Mouse (Mus musculus): ENCODE measurements around the gene Tfcp2l1. TPM values are rescaled to one million over a fixed set of nuclear protein-coding genes. Genes with fewer than 3 reads are reported as not detected.

The Tfcp2l1 gene
- total and polyA plus RNA-seq, 3 experiments = 0.32 to 0.47 (median 0.33) TPM

DNA sequence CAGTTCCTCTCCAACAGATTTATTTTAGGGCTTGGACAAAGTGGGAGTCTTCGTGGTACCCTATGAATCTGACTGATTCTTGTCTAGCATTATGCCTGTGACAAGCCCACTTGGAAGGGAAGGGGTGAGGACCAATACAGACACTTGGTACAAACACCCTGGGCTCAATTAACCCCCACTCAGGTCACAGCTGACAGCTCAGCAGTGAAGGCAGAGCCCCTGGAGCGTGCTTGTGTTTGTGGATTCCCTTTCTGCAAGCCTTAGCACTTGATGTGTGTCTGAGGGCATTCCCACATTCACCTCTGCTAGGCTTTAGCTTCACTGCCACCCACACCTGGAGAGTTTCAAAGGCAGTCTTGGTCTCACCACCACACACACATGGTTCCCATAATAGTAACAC, 1.8 kb upstream of the Tfcp2l1 start:
- Histone ChIP-seq H3K4me1 (ENCODE audit: control insufficient read depth, insufficient read depth, low read length) (no peaks in the 10 kb centered on the region), H3K36me3 (ENCODE audit: control insufficient read depth, insufficient read depth, low read length) (no peaks in the 10 kb centered on the region), H3K27me3 (ENCODE audit: control insufficient read depth, insufficient read depth, low read length) (no peaks in the 10 kb centered on the region), H3K27ac (no peak overlapping the region), H3K9ac (ENCODE audit: low read depth, low read length) (no peak overlapping the region), H3K79me2 (replicated peaks; ENCODE audit: control insufficient read depth, insufficient read depth, low read length) (no peaks in the 10 kb centered on the region), H3K4me3 (no peak overlapping the region)
- no peak for TF ChIP-seq EP300 (IDR thresholded peaks at IDR 0.05; ENCODE audit: insufficient read depth, low read depth, low read length)
- TF ChIP-seq POLR2A (IDR thresholded peaks at IDR 0.05; ENCODE audit: insufficient read depth, low read depth, low read length) = no peak
- no peak for TF ChIP-seq CTCF (IDR thresholded peaks at IDR 0.05)
- intact Hi-C loops (cut with DNase I) = no loop called here
- DNase-seq = no peak
- 63% methylated on average over 2 of the region's 2 CpGs for WGBS

DNA sequence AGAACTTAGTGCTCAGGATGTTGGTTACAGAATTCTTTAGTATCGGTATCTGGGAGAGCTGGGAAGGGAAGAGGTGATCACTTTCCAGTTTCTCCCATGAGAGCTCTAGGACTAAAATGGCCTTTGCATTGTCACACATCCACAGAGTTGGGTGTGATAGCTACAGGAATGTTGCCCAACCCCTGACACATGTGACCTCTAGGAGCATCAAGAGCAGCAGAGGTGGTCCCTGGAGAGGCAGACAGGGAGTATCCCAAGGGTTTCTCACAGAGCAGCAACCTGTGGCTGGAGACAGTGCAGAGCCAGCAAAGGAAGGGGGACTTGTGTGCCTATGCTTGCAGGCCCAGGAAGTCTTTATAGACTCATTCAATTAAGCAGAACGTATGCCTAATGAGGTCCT, 1.3 kb upstream of the Tfcp2l1 start:
- H3K9ac ChIP-seq (ENCODE audit: low read depth, low read length) = no peak overlapping the region
- no peak overlapping the region for H3K4me3 ChIP-seq
- 86% methylated on average over 2 of the region's 2 CpGs for WGBS
- H3K4me1 ChIP-seq (ENCODE audit: control insufficient read depth, insufficient read depth, low read length) = no peaks in the 10 kb centered on the region
- no peaks in the 10 kb centered on the region for H3K36me3 ChIP-seq (ENCODE audit: control insufficient read depth, insufficient read depth, low read length)
- no peaks in the 10 kb centered on the region for H3K27me3 ChIP-seq (ENCODE audit: control insufficient read depth, insufficient read depth, low read length)
- TF ChIP-seq EP300 (IDR thresholded peaks at IDR 0.05; ENCODE audit: insufficient read depth, low read depth, low read length) = no peak
- TF ChIP-seq CTCF (IDR thresholded peaks at IDR 0.05) = no peak
- no peak for TF ChIP-seq POLR2A (IDR thresholded peaks at IDR 0.05; ENCODE audit: insufficient read depth, low read depth, low read length)
- intact Hi-C loops (cut with DNase I) = no loop called here
- no peaks in the 10 kb centered on the region for H3K79me2 ChIP-seq (replicated peaks; ENCODE audit: control insufficient read depth, insufficient read depth, low read length)
- no peak overlapping the region for H3K27ac ChIP-seq
- DNase-seq = no peak

DNA sequence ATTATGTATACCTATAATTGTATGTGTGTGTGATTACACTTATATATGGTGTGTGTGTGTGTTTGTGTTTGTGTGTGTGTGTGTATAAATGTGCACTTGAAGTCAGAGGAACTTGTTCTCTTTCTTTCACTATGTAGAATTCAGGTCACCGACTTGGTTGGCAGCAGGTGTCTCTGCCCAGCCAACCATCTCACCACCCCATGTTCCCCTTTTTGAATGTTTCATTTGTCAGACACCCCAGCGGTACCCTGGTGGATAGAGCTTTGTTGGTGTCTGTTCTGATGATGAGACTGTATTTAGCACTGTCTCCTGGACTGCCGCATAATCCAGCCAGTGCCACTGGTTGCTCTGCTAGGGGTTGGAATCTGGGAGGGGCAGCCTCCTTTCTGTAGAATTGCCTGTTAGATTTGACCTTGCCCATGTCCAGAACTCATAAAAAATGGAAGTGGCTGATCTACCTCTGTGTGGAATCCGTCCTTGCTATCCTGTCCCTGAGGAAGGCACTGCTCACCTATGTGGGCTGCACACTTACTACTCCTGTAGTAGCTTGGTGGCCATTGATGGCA, 5.8 kb downstream of the Tfcp2l1 start:
- no peak overlapping the region for H3K9ac ChIP-seq (ENCODE audit: low read depth, low read length)
- WGBS = 78% methylated on average over 4 of the region's 4 CpGs
- no peak overlapping the region for H3K4me3 ChIP-seq
- H3K79me2 ChIP-seq (replicated peaks; ENCODE audit: control insufficient read depth, insufficient read depth, low read length) = no peaks in the 10 kb centered on the region
- TF ChIP-seq CTCF (IDR thresholded peaks at IDR 0.05) (no peak), POLR2A (IDR thresholded peaks at IDR 0.05; ENCODE audit: insufficient read depth, low read depth, low read length) (no peak), EP300 (IDR thresholded peaks at IDR 0.05; ENCODE audit: insufficient read depth, low read depth, low read length) (no peak)
- intact Hi-C loops (cut with DNase I) = no loop called here
- no peaks in the 10 kb centered on the region for H3K36me3 ChIP-seq (ENCODE audit: control insufficient read depth, insufficient read depth, low read length)
- no peaks in the 10 kb centered on the region for H3K27me3 ChIP-seq (ENCODE audit: control insufficient read depth, insufficient read depth, low read length)
- H3K27ac ChIP-seq = no peak overlapping the region
- H3K4me1 ChIP-seq (ENCODE audit: control insufficient read depth, insufficient read depth, low read length) = no peaks in the 10 kb centered on the region
- no peak for DNase-seq

DNA sequence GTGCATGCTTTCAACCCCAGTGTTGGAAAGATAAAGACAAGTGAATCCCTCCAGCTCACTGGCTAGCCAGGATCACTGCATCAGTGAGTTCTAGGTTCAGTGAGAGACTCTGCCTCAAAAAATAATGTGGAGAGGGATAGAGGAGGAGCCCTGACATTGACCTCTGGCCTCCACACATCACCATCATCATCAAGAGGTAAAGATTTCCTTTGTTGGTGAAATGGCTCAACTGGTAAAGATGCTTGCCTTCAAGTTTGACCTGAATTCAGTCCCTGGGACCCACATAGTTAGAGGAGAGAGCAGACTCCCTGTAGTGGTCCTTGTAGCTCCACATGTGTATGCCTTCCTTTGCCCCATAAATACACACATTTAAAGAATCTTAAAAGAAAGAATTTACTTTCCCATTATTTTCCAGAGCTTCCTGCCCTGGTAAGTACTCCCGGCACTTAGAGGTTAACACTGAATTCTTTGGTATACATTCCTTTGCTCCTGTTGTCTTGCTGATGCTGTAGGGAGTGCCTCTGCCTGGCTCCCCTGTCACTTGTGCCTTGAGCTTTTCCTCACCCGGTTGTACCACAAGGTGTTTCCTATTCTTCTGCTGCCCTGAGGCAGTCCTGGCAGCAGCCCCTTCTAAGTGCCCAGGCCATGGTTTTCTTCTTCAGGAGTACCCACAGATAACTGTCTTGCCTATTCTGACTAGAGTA, 14.7 kb downstream of the Tfcp2l1 start:
- H3K27ac ChIP-seq = no peak overlapping the region

DNA sequence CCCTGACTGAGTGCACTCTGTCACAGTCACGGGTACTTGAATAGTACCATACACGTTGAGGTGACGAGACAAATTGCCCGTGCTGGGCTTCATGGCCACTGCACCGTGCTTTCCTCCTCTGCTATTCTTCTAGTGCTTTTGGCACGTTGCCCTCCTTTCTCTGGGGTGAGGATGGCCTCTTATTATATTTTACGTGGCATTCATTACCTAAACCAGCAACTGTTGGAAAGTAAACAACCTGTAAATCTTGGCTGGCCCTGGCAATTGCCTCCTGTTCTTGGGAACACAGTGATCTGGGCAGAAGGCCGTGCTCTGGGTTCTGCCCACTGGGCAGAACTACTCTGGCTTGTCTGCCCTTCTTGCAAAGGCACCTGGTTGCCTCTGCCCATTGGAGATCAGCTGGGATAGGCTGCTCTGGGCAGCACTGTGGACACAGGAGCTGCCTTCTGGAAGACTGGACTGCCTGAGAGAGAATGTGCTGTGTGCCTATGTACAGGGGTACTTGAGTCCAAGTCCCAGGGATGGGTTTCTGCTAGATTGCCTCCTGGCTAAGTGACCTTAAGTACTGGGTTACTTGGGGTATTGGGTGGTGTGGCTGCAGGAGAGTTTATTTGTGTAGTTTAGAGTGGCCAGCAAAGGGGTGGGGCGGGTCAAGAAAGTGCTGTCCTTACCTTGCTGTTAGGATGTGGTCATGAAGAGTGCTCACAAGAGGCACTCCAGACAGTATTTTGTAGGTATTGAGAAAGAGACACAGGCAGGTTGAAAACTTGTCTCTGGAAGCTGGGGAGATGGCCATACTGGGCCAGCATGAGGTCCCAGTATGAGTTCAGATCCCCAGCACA, 15.6 kb downstream of the Tfcp2l1 start:
- no peak overlapping the region for H3K9ac ChIP-seq (ENCODE audit: low read depth, low read length)
- H3K27me3 ChIP-seq (ENCODE audit: control insufficient read depth, insufficient read depth, low read length) = no peaks in the 10 kb centered on the region
- no peaks in the 10 kb centered on the region for H3K4me1 ChIP-seq (ENCODE audit: control insufficient read depth, insufficient read depth, low read length)
- DNase-seq = no peak
- H3K27ac ChIP-seq = no peak overlapping the region
- H3K36me3 ChIP-seq (ENCODE audit: control insufficient read depth, insufficient read depth, low read length) = no peaks in the 10 kb centered on the region
- TF ChIP-seq POLR2A (IDR thresholded peaks at IDR 0.05; ENCODE audit: insufficient read depth, low read depth, low read length) (no peak), CTCF (IDR thresholded peaks at IDR 0.05) (no peak), EP300 (IDR thresholded peaks at IDR 0.05; ENCODE audit: insufficient read depth, low read depth, low read length) (no peak)
- intact Hi-C loops (cut with DNase I) = no loop called here
- WGBS = 68% methylated on average over 9 of the region's 9 CpGs
- no peak overlapping the region for H3K4me3 ChIP-seq
- H3K79me2 ChIP-seq (replicated peaks; ENCODE audit: control insufficient read depth, insufficient read depth, low read length) = no peaks in the 10 kb centered on the region

More for the DNA sequence above, 14.7 kb downstream of the Tfcp2l1 start:
- intact Hi-C loops (cut with DNase I) = no loop called here
- H3K79me2 ChIP-seq (replicated peaks; ENCODE audit: control insufficient read depth, insufficient read depth, low read length) = no peaks in the 10 kb centered on the region
- no peak overlapping the region for H3K9ac ChIP-seq (ENCODE audit: low read depth, low read length)
- DNase-seq = no peak
- H3K4me1 ChIP-seq (ENCODE audit: control insufficient read depth, insufficient read depth, low read length) = no peaks in the 10 kb centered on the region
- no peaks in the 10 kb centered on the region for H3K36me3 ChIP-seq (ENCODE audit: control insufficient read depth, insufficient read depth, low read length)
- WGBS = 62% methylated on average over 2 of the region's 2 CpGs
- TF ChIP-seq CTCF (IDR thresholded peaks at IDR 0.05) (no peak), EP300 (IDR thresholded peaks at IDR 0.05; ENCODE audit: insufficient read depth, low read depth, low read length) (no peak), POLR2A (IDR thresholded peaks at IDR 0.05; ENCODE audit: insufficient read depth, low read depth, low read length) (no peak)
- H3K27me3 ChIP-seq (ENCODE audit: control insufficient read depth, insufficient read depth, low read length) = no peaks in the 10 kb centered on the region
- no peak overlapping the region for H3K4me3 ChIP-seq
